Mouse (Mus musculus) v-Abl transformed pro-B cells (cell line): ENCODE measurements around the gene Zfp62.

Experiments used
- in situ Hi-C, 2 experiments: fragments of 400-800 bp; cut with MboI; formaldehyde crosslinking; loops; one replicate each; pipeline ENCODE4 v1.15.1; 2025; ENCODE audit not compliant: unreplicated experiment in 2 of 2

Zfp62 gene

DNA sequence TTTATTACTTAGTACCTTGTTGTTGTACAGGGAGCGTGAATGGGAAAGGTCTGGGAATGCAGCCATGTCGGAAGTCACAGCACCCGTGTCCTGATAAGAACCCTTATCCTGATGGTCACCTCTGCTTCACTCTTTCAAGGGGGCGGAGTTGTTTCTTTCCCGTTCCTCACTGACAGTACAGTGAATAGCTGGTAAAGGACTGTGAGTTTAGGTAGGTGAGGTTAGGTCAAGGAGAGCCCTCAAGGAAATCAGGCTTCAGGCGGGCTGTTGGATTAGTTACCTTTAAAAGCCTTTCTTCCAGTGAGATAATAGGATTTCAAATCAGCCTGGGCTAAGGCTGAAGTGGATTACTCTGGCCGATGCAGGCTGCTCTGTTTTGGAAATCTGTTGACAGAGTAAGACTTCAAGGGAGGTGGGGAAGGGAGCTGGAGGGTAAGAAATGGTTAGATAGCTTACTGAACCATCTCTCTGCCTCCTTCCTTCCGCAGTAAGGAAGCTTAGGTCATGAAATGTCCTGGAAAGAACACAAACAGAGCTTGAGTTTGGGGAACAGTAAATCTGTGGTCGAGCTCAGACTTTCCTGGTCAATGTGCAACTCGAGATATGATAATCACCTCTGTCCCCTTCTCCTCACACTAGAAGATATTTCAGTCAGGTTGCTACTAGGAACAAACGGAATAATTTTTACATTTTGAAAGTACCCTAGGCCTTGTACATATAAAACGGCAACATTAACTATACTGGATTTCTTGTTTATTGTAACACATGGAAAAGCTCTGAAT is 42.7 kb downstream of the Zfp62 start:
- in situ Hi-C loops, result loop anchor here (5.0 to 10.0 kb wide), 4 partner anchors 44 to 429 kb away; partner anchors contain the start of genes Zfp62 (in 2 of the 2), Irgm1 (in 1 of the 2) and Trim41 (in 1 of the 2)

DNA sequence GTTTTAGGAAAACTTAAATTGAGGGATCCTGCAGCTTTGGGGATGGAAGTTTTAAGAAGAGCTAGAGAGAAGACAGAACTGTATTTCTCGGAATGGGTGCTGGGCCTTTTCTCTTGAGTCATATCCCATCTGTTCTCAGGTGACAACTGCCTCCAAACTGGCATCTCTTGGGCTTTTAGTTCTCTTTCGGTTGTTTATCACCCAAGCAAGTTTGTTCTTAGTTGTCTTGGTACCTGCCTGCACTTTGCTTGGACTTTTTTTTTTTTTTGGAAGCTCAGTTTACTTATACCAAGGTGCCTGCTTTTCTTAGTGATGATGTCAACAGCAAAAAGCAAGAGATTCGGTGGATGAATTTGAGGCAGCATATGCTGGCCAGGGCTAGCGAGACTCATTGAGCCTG is 43.4 kb downstream of the Zfp62 start:
- in situ Hi-C loops, result loop anchor here (5.0 to 10.0 kb wide), 4 partner anchors 44 to 429 kb away; partner anchors contain the start of genes Zfp62 (in 2 of the 2), Irgm1 (in 1 of the 2) and Trim41 (in 1 of the 2)

DNA sequence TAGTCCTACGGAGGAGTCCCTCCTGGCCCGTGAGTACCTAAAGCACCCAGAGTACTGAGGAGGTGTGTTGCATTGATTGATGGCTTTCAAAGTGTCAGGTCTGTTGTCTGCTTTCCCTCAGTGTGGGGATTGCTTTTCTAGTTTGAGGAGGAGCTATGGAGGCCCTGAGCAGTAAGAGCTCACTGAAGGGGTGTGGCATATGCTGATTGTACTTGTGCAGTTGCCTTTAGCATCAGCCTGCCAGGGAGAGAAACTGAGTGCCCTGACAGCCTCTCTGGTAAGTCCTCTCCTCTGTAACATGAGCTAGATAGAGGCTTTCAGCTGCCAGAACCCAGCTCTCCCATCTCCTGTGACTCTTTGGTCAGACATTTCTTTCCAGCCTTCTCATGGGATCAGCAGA is 44.2 kb downstream of the Zfp62 start:
- in situ Hi-C loops, result loop anchor here (5.0 to 10.0 kb wide), 4 partner anchors 45 to 430 kb away; partner anchors contain the start of genes Zfp62 (in 2 of the 2), Irgm1 (in 1 of the 2) and Trim41 (in 1 of the 2)

DNA sequence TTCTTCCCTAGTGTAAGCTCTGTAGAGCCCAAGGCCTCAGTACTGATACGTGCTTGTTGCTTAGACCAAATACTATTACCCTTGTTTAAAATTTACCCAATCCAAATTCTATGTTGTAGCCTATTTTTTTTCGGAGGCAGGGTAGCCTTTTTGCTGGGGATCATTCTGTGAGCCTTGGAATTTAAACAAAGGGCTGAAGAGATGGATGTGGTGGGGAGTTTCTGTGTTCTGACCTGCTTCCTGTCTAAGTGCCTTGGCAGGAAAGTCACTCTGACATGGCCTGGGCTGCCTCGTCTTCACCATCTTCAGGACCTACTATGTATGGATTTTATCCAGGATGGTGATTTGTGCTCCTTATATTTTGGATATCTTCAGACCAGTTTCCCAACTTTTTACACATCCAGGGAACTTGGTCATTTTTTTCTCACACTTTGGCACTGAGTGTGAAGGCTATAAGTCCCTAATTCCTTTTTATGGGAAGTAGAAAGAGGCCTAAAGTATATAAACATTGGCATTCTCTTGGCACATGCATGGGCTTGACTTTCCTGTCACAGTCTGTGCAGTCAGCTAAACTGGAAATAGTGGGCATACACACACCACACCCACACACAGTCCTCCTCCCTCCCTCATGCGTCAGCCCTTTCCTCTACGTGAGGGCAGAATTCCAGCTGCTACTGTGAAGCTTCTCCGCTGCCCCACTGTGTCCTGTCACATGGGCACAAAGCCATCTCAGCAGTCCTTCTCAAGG is 45.3 kb downstream of the Zfp62 start:
- in situ Hi-C loops, result loop anchor here (5.0 to 10.0 kb wide), 4 partner anchors 46 to 431 kb away; partner anchors contain the start of genes Zfp62 (in 2 of the 2), Irgm1 (in 1 of the 2) and Trim41 (in 1 of the 2)

DNA sequence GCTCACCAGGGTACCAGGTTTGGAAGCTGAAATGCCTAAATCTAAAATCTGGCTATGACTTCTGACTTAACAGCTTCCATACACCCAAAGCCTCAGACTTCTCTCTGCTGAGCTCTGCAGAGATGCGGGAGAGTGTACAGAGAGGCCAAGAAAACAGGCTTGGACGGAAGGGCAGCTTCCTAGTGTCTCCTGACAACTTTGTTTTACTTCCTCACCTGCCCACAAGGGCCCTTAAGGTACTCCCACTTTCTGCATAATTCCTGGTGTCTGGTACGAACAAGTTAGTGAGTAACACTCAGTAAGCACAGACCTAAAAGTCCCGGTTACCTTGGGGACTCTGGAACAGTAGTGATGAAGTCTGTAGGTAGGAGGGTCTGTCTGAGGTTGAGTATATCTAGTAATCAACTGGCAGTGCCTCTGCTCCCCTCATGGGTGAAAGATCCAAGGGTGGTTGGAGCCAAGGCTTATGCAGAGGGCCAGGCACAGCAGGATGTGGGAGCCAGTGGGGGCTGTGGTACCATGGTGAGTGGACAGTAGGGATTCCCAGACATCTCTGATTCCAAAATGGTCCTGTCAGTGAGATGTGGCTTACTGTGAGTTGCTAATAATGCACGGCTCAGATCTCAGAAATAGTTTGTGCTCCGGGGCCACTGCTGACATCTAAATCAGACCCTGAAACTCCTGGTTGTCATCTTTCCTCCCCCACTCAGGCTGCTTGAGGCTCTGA is 46.0 kb downstream of the Zfp62 start:
- in situ Hi-C loops, result loop anchor here (5.0 to 10.0 kb wide), 4 partner anchors 47 to 432 kb away; partner anchors contain the start of genes Zfp62 (in 2 of the 2), Irgm1 (in 1 of the 2) and Trim41 (in 1 of the 2)

DNA sequence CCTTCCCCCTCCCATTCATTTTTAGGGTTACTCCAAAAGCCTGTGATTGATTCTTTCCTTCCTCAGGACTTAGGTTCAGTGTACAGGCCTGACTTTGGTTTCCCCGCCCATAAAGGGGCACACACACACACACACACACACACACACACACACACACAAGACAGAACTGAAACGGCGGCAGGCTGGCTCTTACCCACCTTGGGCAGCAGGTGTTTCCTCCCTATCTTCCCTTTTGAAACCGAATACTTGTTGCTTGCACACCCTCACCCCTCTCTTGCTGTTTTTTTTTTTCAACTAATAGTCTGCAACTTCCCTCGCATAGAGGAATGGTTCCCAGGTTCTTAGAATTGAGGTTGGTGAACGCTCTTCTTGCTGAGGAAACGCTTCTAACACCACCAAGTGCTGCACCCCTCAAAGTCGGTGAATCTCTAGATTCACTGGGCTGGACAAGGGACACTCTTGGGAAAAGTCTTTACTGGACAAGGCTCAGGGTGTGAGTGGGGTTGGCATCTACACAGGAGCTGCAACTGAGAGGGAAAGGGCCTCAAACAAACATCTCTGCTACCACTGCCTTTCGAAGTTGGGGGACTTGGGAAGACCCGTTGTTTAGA is 46.8 kb downstream of the Zfp62 start:
- in situ Hi-C loops, result loop anchor here (5.0 to 10.0 kb wide), 4 partner anchors 48 to 433 kb away; partner anchors contain the start of genes Zfp62 (in 2 of the 2), Irgm1 (in 1 of the 2) and Trim41 (in 1 of the 2)

DNA sequence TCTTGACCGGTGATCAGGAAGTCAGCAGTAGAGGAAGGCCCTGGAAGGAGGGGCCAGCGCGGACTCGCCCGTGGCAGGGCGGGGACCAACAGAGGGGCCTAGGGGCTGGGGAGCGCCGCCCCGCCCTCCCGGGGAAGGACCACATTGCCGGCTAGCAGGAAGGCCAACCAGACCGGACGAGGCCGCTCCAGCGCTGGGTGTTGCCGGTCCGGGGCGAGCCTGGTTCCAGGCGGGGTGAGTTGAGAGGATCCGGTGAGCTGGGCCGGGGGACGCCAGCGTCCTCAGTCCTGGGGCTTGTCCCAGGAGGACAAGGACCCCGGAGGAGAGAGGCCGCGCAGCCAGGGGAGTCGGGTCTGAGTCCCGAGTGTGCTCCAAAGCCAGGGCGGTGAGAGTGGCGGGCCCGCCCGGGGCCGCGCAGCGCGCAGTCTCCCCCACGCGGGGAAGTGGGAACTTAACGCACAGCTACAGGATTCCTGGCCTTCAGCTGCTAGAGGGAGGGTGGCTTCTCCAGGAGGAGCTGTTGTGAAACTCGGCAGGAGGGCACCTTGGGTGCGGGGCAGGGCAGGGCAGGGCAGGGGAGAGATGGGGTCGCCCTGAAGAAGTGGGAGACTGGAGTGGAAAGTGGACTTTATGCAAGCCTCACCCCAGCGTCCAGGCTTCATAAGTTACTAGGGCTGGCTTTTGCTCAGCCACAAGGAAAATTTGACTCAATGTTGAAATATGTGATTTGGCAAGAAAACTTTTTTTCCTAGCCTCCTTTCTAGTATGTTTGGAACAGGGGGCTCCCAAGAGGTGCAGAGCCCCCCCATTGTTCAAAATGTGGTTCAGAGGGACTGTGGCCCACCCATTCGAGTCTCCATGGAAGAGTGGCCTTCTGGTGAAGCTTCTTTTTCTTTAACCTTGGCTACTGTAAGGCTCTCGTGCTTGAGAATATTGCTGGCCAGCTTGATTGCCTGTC is 47.6 kb downstream of the Zfp62 start:
- in situ Hi-C loops, result no loop called here

DNA sequence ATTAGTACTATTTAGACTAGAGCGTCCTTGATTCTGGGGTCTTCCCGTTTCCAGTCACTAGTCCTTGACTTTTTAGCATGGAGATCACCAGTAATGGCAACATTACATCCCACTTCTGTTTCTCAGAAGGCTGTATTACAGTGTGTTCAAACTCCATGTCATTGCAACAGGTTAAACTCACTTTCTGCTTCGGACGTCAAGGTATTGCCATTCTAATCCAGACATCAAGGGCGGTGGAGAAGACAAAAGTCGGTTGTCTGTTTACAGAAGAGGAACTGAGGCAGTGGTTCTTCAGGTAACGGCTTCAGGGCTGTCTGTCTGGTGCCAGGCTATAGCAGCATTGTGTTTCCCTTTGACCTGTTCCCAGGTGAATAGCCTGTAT is 48.3 kb downstream of the Zfp62 start:
- in situ Hi-C loops, result no loop called here

DNA sequence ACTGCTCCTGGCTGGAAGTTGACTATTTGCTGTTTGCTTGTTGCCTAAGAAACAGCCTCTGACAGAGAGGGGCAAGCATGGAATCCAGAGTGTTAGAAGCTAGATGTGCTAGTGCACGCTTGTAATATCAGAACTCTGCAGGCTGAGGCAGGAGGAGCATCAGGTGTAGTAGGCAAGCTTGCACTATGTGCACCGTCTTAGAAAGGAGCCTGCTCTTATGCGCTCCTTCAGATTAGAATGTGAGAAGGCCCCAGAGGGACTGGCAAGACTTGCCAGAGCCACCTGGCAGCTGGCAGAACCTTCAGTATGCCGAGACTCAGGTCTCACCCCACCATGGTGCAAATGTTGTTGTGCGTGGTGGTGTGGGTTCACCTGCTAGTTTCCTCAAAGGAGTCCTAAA is 49.0 kb downstream of the Zfp62 start:
- in situ Hi-C loops, result no loop called here

DNA sequence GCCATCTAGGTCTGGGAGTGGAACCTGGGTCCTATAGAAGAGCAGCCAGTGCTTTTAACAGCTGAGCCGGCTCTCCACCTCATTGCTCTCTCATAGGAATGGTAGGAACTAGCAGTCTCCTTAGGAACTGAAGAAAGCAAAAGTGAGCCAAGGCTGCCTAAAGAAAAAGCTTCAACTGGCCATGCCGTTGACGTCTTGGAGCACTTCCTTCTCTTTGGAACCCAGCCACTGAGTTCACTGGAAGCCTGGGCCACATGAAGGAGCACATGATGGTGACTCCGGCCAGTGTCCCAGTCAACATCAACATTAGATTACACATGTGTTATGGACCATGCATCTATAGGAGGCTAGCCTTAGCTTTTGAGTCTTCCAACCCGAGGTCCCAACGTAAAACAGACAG is 49.9 kb downstream of the Zfp62 start:
- in situ Hi-C loops, result no loop called here

DNA sequence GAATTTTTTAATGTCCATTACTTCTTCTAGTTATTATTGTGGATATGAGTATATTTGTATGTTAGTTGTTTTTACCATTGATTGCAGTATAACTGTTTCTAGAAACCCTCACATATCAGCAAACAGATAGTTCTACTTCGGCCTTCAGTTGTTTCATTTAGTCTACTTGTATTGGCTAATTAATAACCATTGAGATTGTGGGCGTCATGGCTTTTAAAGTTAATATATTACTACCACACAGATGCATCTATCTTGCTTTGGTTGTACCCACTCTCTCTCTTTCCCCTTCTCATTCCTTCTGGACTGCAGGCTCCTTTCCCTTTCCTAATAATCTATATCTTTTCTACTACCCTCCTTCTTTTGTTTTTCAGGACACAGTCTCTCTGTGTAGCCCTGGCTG is 56.2 kb downstream of the Zfp62 start:
- in situ Hi-C loops, result no loop called here

DNA sequence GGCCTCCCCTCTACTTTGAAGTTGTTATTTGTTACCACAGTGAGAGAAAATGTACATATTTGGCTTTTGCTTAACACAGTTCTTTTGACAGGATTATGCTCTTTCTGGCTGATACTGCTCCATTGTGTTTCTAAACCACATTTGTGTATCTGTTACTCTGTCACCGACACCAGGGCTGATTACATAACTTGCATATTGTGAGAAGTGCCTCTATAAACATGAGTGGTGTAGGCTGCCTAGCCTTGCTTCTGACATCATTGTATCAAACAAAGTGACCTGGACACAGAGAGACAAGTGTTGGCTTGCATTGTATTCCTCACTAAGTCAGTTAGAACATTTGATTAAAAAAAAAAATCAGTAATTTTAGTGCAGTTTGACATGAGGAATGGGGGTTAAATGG is 56.7 kb downstream of the Zfp62 start:
- in situ Hi-C loops, result loop anchor here in 1 of 2 experiments (5.0 to 10.0 kb wide), 3 partner anchors 148 to 485 kb away; partner anchors contain the start of gene Olfr1396

DNA sequence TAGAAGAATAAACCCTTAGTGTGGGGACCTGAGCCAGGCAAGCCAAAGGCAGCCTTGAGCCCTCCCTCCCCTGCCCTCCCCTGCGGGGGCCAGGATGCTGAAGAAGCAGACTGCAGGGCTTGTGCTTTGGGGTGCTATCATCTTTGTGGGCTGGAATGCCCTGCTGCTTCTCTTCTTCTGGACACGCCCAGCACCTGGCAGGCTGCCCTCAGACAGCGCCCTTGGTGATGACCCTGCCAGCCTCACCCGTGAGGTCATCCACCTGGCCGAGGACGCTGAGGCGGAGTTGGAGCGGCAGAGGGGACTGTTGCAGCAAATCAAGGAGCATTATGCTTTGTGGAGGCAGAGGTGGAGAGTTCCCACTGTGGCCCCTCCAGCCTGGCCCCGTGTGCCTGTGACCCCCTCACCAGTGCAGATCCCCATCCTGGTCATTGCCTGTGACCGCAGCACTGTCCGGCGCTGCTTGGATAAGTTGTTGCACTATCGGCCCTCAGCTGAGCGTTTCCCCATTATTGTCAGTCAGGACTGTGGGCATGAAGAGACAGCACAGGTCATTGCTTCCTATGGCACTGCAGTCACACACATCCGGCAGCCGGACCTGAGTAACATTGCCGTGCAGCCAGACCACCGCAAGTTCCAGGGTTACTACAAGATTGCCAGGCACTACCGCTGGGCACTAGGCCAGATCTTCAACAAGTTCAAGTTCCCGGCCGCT is 57.7 kb downstream of the Zfp62 start:
- in situ Hi-C loops, result loop anchor here in 1 of 2 experiments (5.0 to 10.0 kb wide), 3 partner anchors 148 to 486 kb away; partner anchors contain the start of gene Olfr1396

DNA sequence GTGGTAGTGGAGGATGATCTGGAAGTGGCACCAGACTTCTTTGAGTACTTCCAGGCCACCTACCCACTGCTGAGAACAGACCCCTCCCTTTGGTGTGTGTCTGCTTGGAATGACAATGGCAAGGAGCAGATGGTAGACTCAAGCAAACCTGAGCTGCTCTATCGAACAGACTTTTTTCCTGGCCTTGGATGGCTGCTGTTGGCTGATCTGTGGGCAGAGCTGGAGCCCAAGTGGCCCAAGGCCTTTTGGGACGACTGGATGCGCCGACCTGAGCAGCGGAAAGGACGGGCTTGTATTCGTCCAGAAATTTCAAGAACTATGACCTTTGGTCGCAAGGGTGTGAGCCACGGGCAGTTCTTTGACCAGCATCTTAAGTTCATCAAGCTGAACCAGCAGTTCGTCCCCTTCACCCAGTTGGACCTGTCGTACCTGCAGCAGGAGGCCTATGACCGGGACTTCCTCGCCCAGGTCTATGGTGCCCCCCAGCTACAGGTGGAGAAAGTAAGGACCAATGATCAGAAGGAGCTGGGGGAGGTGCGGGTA is 58.3 kb downstream of the Zfp62 start:
- in situ Hi-C loops, result loop anchor here in 1 of 2 experiments (5.0 to 10.0 kb wide), 3 partner anchors 149 to 487 kb away; partner anchors contain the start of gene Olfr1396

DNA sequence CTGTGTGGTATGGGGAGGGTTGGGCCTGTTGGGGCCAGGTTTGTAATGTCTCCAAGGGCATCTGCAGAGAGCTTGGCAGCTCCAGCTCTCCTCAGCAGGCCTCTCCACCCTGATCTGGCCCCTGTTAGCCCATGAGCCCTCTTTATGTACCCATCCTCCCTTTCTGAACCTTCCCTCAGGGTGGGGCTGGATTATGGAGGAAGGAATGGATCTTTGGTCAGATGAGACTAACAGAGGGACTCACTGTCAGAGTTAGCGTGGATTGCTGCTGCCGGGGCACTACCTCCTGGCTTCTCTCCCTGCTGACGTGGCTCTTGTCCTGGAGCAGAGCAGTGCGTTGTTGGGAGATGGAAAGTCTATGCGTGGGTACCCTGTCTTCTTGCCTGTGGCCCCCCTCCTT is 59.2 kb downstream of the Zfp62 start:
- in situ Hi-C loops, result loop anchor here in 1 of 2 experiments (5.0 to 10.0 kb wide), 3 partner anchors 150 to 487 kb away; partner anchors contain the start of gene Olfr1396

DNA sequence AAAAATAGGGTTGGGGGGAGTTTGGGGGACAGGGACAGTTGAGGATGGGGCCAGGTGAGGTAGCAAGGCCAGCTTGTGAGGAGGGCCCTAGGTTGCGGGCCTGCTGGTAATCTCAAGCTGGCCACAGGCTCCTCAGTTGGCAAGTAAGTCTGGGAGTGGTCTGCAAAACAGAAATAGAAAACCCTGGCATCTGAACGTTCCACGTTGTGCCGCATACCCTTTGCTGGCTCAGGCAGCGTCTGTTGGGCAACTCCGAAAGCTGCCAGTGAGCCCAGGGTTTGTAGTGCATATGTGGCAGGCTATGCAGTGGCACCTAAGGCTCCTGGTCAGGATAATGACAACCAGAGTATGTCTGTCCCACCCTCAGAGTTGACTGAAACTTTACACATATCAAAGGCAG is 60.1 kb downstream of the Zfp62 start:
- in situ Hi-C loops, result loop anchor here in 1 of 2 experiments (5.0 to 10.0 kb wide), 3 partner anchors 151 to 488 kb away; partner anchors contain the start of gene Olfr1396

DNA sequence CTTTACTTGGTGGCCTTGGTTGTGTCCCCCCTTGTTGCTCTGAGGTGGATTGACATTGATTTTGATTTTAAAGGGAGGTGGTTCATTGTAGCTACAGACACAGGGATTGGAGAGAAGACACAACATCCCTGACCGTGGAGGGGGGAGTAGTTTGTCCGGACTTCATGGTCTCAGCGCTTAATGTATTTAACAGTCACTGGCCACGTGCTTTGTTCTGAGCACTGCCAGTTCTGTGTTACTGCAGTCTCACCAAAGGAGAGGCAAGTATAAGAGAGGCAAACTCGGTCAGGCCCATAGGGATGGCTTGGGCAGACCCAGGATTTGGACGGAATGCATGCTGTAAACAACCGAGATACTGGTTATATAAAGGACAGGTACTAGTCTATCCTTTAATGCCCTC is 61.0 kb downstream of the Zfp62 start:
- in situ Hi-C loops, result loop anchor here in 1 of 2 experiments (5.0 to 10.0 kb wide), 3 partner anchors 152 to 489 kb away; partner anchors contain the start of gene Olfr1396
